Mouse (Mus musculus) thymus, adult 2 months (tissue): ENCODE results near the gene Sds.

Source experiments
- CTCF ChIP-seq: fragments of 200-500 bp; IDR thresholded peaks from 2 replicates; pipeline ENCODE4 v1.5.1; 2012; ENCODE audit warnings: mild to moderate bottlenecking, control low read depth, low read length, moderate library complexity, borderline replicate concordance; ENCODE audit not compliant: control insufficient read depth, poor library complexity, insufficient read depth; ENCODE audit errors: extremely low read depth
- POLR2A ChIP-seq: fragments of 200-500 bp; IDR thresholded peaks from 2 replicates; pipeline ENCODE4 v1.6.1; 2012; ENCODE audit warnings: mild to moderate bottlenecking, low read length, control low read depth, moderate library complexity; ENCODE audit not compliant: control insufficient read depth, poor library complexity, insufficient read depth; ENCODE audit errors: extremely low read depth

GRCm38 (mm10) chr5:120475861-120476260 is 465 bp upstream of the Sds start:
- TF ChIP-seq POLR2A (no peak), CTCF (no peak)
